Mouse (Mus musculus): ENCODE data around the gene Gnat3. TPM values are rescaled to one million over a fixed set of nuclear protein-coding genes. Genes with fewer than 3 reads are reported as not detected.

Gene Gnat3
- polyA plus RNA-seq, 1 experiment from 2014 or later = not detected

DNA sequence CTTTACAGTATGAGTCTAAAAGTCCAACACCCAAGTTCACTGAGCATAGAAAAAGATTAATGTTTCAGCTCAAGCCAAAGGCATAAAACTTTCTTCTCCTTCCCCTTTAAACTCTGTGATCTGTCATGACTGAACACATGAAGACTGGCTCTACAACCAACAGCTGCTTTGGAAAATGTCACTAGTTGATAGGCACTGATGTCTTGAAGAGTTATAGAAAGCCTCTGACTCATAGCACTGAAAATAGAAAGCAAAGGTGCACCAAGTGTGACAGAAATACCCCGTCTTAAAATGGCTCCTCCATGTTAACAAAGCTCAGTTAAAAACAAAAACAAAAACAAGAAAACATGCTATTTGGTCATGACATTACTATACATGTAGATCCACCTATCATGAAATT, 5.9 kb upstream of the Gnat3 start:
- Histone ChIP-seq H3K36me3 (ENCODE audit: control insufficient read depth, insufficient read depth) (no peaks in the 10 kb centered on the region), H3K4me3 (ENCODE audit: low read depth, low read length) (no peak overlapping the region), H3K4me2 (ENCODE audit: low read depth, low read length) (no peak overlapping the region), H3K9me3 (replicated peaks; ENCODE audit: control insufficient read depth, low read length) (no peaks in the 10 kb centered on the region), H3K27me3 (ENCODE audit: control insufficient read depth, insufficient read depth, low read depth, low read length) (no peaks in the 10 kb centered on the region), H3K27ac (ENCODE audit: low read length) (no peak overlapping the region), H3K4me1 (ENCODE audit: control insufficient read depth, low read depth, low read length) (no peaks in the 10 kb centered on the region), H3K9ac (ENCODE audit: low read depth, low read length) (no peak overlapping the region)
- 63% methylated on average over 1 of the region's 1 CpGs for WGBS (ENCODE audit: insufficient replicate concordance)
- no peak for ATAC-seq (ENCODE audit: low read depth)

DNA sequence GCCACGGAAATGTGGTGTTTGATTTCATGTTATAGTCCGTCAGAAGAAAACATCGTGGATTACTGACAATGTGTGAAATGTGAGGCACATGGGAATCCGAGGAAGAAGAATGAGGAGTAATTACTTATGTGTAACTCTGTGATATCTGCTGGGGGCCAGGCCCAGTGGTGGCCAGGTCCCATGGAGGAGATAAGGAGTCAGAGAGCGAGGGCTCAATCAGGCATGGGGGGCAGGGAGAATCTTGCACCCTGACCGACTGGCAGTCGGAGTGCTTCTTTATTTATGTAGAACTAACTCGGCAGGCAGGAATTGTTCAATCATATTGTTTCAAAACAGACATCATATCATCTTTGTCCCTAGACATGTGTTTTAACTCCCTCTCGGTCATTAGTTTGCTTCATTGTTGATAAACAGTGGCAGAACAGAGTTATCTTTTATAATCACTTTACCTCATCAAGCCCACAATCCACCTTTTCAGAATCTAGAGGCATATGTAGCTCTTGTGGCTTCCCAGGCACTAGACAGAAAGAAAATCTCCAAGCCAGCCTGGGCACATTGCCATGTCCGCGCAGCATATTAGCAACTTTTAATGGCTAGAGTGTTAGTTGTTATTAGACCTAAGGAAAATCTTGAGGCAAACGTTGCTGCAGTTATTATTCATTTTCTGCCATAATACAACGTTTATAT, 7.5 kb downstream of the Gnat3 start:
- no peak overlapping the region for H3K4me3 ChIP-seq (ENCODE audit: low read depth, low read length)
- H3K27me3 ChIP-seq (ENCODE audit: control insufficient read depth, insufficient read depth, low read depth, low read length) = no peaks in the 10 kb centered on the region
- 52% methylated on average over 13 of the region's 13 CpGs for WGBS (ENCODE audit: insufficient replicate concordance)
- H3K4me1 ChIP-seq (ENCODE audit: control insufficient read depth, low read depth, low read length) = no peaks in the 10 kb centered on the region; the same call in 1 of the 2 replicates
- no peak overlapping the region for H3K27ac ChIP-seq (ENCODE audit: low read length)
- H3K4me2 ChIP-seq (ENCODE audit: low read depth, low read length) = no peak overlapping the region
- ATAC-seq (ENCODE audit: low read depth) = peak; percentile 90
- H3K9ac ChIP-seq (ENCODE audit: low read depth, low read length) = no peak overlapping the region
- no peaks in the 10 kb centered on the region for H3K36me3 ChIP-seq (ENCODE audit: control insufficient read depth, insufficient read depth)
- H3K9me3 ChIP-seq (replicated peaks; ENCODE audit: control insufficient read depth, low read length) = no peaks in the 10 kb centered on the region

DNA sequence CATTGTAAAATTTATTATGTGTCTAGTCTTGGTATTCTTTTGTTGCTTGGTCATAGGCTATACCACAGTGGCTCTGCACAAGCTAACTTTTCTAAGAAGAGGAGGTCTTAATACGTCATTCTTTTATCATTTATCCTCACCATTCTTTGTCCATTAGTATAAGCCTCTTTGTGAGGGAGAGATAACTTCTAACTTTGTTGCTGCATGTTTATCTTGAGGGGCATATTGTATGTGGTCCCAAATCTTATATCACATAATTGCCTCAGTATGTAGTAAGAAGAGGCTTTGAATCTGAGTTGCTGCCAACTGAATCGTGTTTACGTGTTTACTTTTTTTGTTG, 8.0 kb downstream of the Gnat3 start:
- Histone ChIP-seq H3K4me2 (ENCODE audit: low read depth, low read length) (no peak overlapping the region), H3K27me3 (ENCODE audit: control insufficient read depth, insufficient read depth, low read depth, low read length) (no peaks in the 10 kb centered on the region), H3K4me3 (ENCODE audit: low read depth, low read length) (no peak overlapping the region), H3K9me3 (replicated peaks; ENCODE audit: control insufficient read depth, low read length) (no peaks in the 10 kb centered on the region), H3K27ac (ENCODE audit: low read length) (no peak overlapping the region), H3K36me3 (ENCODE audit: control insufficient read depth, insufficient read depth) (no peaks in the 10 kb centered on the region), H3K9ac (ENCODE audit: low read depth, low read length) (no peak overlapping the region), H3K4me1 (ENCODE audit: control insufficient read depth, low read depth, low read length) (no peaks in the 10 kb centered on the region; the same call in 1 of the 2 replicates)
- peak; percentile 67 for ATAC-seq (ENCODE audit: low read depth)
- 43% methylated on average over 3 of the region's 3 CpGs for WGBS (ENCODE audit: insufficient replicate concordance)

DNA sequence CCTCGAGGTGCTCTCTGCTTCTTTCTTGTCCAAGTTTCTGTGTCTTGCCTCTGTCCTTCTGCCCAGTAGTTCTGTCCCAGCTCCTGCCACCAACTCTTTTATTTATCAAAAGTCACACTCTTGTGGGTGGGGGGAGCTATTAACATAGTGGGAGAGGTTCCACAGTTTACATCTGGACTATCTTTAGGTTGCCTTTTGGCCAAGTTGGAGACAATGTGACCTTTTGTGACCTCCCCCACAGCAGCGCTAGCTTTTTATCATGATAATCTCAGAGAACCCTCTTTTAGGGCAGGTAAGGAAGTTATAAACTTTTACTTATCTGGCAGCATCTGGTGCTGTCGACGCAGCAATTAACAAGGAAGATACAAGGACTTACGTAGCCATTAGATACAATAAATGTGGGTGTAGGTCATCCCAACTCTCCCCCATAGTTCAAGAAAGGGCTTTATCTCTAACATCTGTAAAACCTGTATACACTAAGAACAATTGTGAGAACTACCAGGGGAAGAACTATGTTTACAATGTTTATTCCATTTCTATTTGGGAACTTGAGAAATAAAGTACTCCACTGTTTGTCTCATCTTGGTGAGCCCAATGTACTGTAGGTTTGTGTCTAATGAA, 18.3 kb downstream of the Gnat3 start:
- Histone ChIP-seq H3K27ac (ENCODE audit: low read length) (no peak overlapping the region), H3K9me3 (replicated peaks; ENCODE audit: control insufficient read depth, low read length) (no peaks in the 10 kb centered on the region), H3K27me3 (ENCODE audit: control insufficient read depth, insufficient read depth, low read depth, low read length) (no peaks in the 10 kb centered on the region), H3K4me2 (ENCODE audit: low read depth, low read length) (no peak overlapping the region), H3K9ac (ENCODE audit: low read depth, low read length) (no peak overlapping the region), H3K36me3 (ENCODE audit: control insufficient read depth, insufficient read depth) (no peaks in the 10 kb centered on the region), H3K4me3 (ENCODE audit: low read depth, low read length) (no peak overlapping the region), H3K4me1 (ENCODE audit: control insufficient read depth, low read depth, low read length) (no peaks in the 10 kb centered on the region)
- 42% methylated on average over 5 of the region's 5 CpGs for WGBS (ENCODE audit: insufficient replicate concordance)
- ATAC-seq (ENCODE audit: low read depth) = no peak

DNA sequence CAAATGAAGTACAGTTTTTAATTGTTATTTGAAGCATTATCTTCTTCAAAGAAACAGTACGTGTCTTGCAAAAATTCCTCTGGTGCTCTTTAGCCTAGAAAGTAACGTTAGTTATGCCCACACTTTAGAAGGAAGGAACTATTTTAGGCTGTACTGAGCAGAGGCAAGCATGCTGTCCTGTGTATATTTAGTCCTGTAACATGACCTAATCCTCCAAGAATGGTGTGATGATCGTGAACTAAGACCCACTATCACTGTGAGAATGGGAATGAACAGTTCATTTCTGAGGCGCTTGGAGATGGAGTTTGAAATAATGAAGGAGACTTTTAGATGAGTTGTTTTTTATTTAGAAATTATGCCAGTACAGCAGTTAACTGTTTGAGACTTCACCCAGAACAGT, 20.4 kb downstream of the Gnat3 start:
- no peak for ATAC-seq (ENCODE audit: low read depth)
- WGBS (ENCODE audit: insufficient replicate concordance) = 45% methylated on average over 4 of the region's 4 CpGs
- no peaks in the 10 kb centered on the region for H3K27me3 ChIP-seq (ENCODE audit: control insufficient read depth, insufficient read depth, low read depth, low read length)

DNA sequence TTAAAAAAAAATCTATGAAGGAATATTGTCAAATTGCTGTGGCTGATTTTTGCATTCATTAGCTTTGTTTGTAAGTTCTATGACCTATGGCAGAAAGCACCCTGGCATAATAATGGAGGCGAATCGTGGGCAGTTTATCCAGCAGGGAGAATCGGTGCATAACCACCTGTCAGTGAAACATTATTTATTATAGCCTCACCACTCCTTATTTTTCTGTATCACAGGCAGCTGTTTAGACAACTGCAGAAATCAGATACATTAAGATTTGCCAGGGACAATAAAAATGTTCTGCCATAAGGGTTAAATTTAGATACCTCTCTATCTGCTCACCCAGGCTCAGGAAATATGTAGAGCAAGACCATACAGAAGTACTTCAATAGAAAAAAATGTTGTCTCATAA, 22.2 kb downstream of the Gnat3 start:
- WGBS (ENCODE audit: insufficient replicate concordance) = 64% methylated on average over 3 of the region's 3 CpGs
- H3K9ac ChIP-seq (ENCODE audit: low read depth, low read length) = no peak overlapping the region
- no peaks in the 10 kb centered on the region for H3K9me3 ChIP-seq (replicated peaks; ENCODE audit: control insufficient read depth, low read length)
- H3K4me1 ChIP-seq (ENCODE audit: control insufficient read depth, low read depth, low read length) = no peaks in the 10 kb centered on the region
- H3K4me2 ChIP-seq (ENCODE audit: low read depth, low read length) = no peak overlapping the region
- H3K27me3 ChIP-seq (ENCODE audit: control insufficient read depth, insufficient read depth, low read depth, low read length) = no peaks in the 10 kb centered on the region
- H3K27ac ChIP-seq (ENCODE audit: low read length) = no peak overlapping the region
- no peak overlapping the region for H3K4me3 ChIP-seq (ENCODE audit: low read depth, low read length)
- ATAC-seq (ENCODE audit: low read depth) = no peak
- no peaks in the 10 kb centered on the region for H3K36me3 ChIP-seq (ENCODE audit: control insufficient read depth, insufficient read depth)

More for the DNA sequence above, 20.4 kb downstream of the Gnat3 start:
- Histone ChIP-seq H3K36me3 (ENCODE audit: control insufficient read depth, insufficient read depth) (no peaks in the 10 kb centered on the region), H3K4me3 (ENCODE audit: low read depth, low read length) (no peak overlapping the region), H3K9ac (ENCODE audit: low read depth, low read length) (no peak overlapping the region), H3K4me2 (ENCODE audit: low read depth, low read length) (no peak overlapping the region), H3K9me3 (replicated peaks; ENCODE audit: control insufficient read depth, low read length) (no peaks in the 10 kb centered on the region), H3K4me1 (ENCODE audit: control insufficient read depth, low read depth, low read length) (no peaks in the 10 kb centered on the region), H3K27ac (ENCODE audit: low read length) (no peak overlapping the region)

DNA sequence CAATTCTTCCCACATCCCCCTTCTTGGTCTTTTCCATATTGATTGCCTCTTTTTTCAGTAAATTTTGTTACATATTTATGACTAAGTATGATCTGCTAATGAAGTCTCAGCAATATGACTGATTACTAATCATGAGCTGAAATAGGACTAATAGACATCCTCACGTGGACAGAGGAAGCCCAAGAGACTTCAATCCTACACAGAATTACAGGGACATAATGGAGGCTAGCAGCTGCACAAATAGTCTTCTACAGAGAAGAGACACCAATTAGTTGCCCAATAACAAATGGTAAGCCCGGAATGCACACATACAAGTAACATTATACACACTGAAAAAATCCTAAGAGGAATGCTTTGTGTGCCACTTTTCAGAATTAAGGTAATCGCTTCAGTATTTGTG, 24.3 kb downstream of the Gnat3 start:
- no peak for ATAC-seq (ENCODE audit: low read depth)
- WGBS (ENCODE audit: insufficient replicate concordance) = 55% methylated on average over 3 of the region's 3 CpGs
- H3K4me2 ChIP-seq (ENCODE audit: low read depth, low read length) = no peak overlapping the region
- no peaks in the 10 kb centered on the region for H3K4me1 ChIP-seq (ENCODE audit: control insufficient read depth, low read depth, low read length)
- H3K27me3 ChIP-seq (ENCODE audit: control insufficient read depth, insufficient read depth, low read depth, low read length) = no peaks in the 10 kb centered on the region
- H3K36me3 ChIP-seq (ENCODE audit: control insufficient read depth, insufficient read depth) = no peaks in the 10 kb centered on the region
- no peak overlapping the region for H3K9ac ChIP-seq (ENCODE audit: low read depth, low read length)
- H3K9me3 ChIP-seq (replicated peaks; ENCODE audit: control insufficient read depth, low read length) = no peaks in the 10 kb centered on the region
- H3K4me3 ChIP-seq (ENCODE audit: low read depth, low read length) = no peak overlapping the region
- H3K27ac ChIP-seq (ENCODE audit: low read length) = no peak overlapping the region

DNA sequence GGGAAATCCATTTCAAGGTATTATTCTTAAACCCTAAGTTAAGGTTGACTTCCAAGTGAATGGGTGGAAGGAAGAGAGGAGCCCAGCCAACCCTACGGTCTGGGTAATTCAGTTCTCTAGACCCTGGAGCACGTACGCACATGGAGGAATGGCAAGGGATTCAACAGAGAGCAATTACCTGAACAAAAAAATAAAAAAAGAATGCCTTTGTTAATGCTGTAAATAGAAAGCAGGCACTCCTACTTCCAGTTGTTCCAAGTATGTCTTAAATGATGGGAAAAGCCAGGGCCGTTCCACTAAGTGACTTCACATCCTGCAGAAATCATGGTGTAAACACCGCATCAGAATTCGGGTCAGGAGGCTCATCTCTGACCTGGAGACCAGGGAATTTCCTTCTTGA, 28.3 kb downstream of the Gnat3 start:
- 69% methylated on average over 6 of the region's 6 CpGs for WGBS (ENCODE audit: insufficient replicate concordance)
- Histone ChIP-seq H3K4me2 (ENCODE audit: low read depth, low read length) (no peak overlapping the region), H3K4me1 (ENCODE audit: control insufficient read depth, low read depth, low read length) (no peaks in the 10 kb centered on the region), H3K27ac (ENCODE audit: low read length) (no peak overlapping the region), H3K27me3 (ENCODE audit: control insufficient read depth, insufficient read depth, low read depth, low read length) (no peaks in the 10 kb centered on the region), H3K9me3 (replicated peaks; ENCODE audit: control insufficient read depth, low read length) (no peaks in the 10 kb centered on the region), H3K9ac (ENCODE audit: low read depth, low read length) (no peak overlapping the region), H3K36me3 (ENCODE audit: control insufficient read depth, insufficient read depth) (no peaks in the 10 kb centered on the region), H3K4me3 (ENCODE audit: low read depth, low read length) (no peak overlapping the region)
- ATAC-seq (ENCODE audit: low read depth) = no peak

DNA sequence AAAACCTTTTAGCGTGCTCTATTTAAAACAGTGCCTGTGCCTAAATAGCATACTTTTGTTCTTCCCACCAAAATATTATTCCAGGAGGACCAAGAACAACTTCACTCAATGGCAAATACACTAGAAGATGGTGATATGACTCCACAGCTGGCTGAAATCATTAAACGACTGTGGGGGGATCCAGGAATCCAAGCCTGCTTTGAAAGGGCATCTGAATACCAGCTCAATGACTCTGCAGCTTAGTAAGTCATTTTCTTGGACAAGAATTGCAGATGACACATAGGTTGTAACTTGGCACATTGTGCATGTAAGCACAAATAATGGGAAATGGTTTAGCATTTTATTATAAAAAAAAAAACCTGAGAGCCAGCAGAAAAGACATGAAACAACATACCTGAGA, 37.2 kb downstream of the Gnat3 start:
- Histone ChIP-seq H3K4me1 (ENCODE audit: control insufficient read depth, low read depth, low read length) (no peaks in the 10 kb centered on the region), H3K36me3 (ENCODE audit: control insufficient read depth, insufficient read depth) (no peaks in the 10 kb centered on the region), H3K4me2 (ENCODE audit: low read depth, low read length) (no peak overlapping the region), H3K4me3 (ENCODE audit: low read depth, low read length) (no peak overlapping the region), H3K9me3 (replicated peaks; ENCODE audit: control insufficient read depth, low read length) (no peaks in the 10 kb centered on the region), H3K9ac (ENCODE audit: low read depth, low read length) (no peak overlapping the region), H3K27me3 (ENCODE audit: control insufficient read depth, insufficient read depth, low read depth, low read length) (no peaks in the 10 kb centered on the region), H3K27ac (ENCODE audit: low read length) (no peak overlapping the region)
- ATAC-seq (ENCODE audit: low read depth) = no peak
- 59% methylated on average over 2 of the region's 2 CpGs for WGBS (ENCODE audit: insufficient replicate concordance)
